Comparison of ENCODE assay signal across 21 mouse cellular contexts in genomic region chr2:153724871-153725270, GRCm38 (mm10). TPM values are rescaled to one million over a fixed set of nuclear protein-coding genes. Genes with fewer than 3 reads are reported as not detected.
"Had no signal": no experiment of that assay in that cellular context is flagged by ENCODE, and none has a peak within 500 bp of the region (broad histone marks: within the 10 kb centered on the region; RNA-seq: fewer than 3 reads in every experiment).

No protein-coding gene starts in this region.

- H3K36me3 ChIP-seq: kidney, embryonic 15.5 days; limb, embryonic 15.5 days; lung, embryonic 15.5 days; midbrain, embryonic 10.5 days; neural tube, embryonic 15.5 days; stomach, embryonic 15.5 days had no signal

- H3K4me3 ChIP-seq: kidney, embryonic 15.5 days; limb, embryonic 15.5 days; lung, embryonic 15.5 days; midbrain, embryonic 10.5 days; myocyte; neural tube, embryonic 15.5 days; stomach, embryonic 15.5 days had no signal

- H3K27ac ChIP-seq: kidney, embryonic 15.5 days; limb, embryonic 15.5 days; lung, embryonic 15.5 days; midbrain, embryonic 10.5 days; neural tube, embryonic 15.5 days; stomach, embryonic 15.5 days had no signal

- DNase-seq: kidney, adult 2 months; kidney, postnatal 14 days; layer of hippocampus, postnatal 36 days; lung, postnatal 14 days; midbrain, embryonic 14.5 days; right cerebral cortex, postnatal 14 days; thymus, adult 18-20 months; thymus, postnatal 14 days had no signal

- H3K4me2 ChIP-seq: kidney, embryonic 15.5 days; limb, embryonic 15.5 days; lung, embryonic 15.5 days; neural tube, embryonic 15.5 days; stomach, embryonic 15.5 days had no signal

- ATAC-seq: intestine, embryonic 16.5 days had no signal

- H3K4me1 ChIP-seq: kidney, embryonic 15.5 days; limb, embryonic 15.5 days; lung, embryonic 15.5 days; midbrain, embryonic 10.5 days; neural tube, embryonic 15.5 days; stomach, embryonic 15.5 days had no signal

- H3K9me3 ChIP-seq: kidney, embryonic 15.5 days; limb, embryonic 15.5 days; lung, embryonic 15.5 days; midbrain, embryonic 10.5 days; neural tube, embryonic 15.5 days; stomach, embryonic 15.5 days had no signal

- H3K9ac ChIP-seq: kidney, embryonic 15.5 days; limb, embryonic 15.5 days; lung, embryonic 15.5 days; neural tube, embryonic 15.5 days; stomach, embryonic 15.5 days had no signal

- H3K27me3 ChIP-seq: kidney, embryonic 15.5 days; limb, embryonic 15.5 days; lung, embryonic 15.5 days; neural tube, embryonic 15.5 days; stomach, embryonic 15.5 days had no signal

RNA-seq across cellular contexts. Expression of gene Dnmt3c, which starts 28.4 kb away (rescaled TPM):
- total RNA-seq: layer of hippocampus, postnatal 36 days; left cerebral cortex, adult 8-10 months; left cerebral cortex, postnatal 25 days had no signal
- polyA plus RNA-seq: intestine, embryonic 16.5 days; kidney, adult 2 months; kidney, embryonic 15.5 days; large intestine, adult 2 months; limb, embryonic 11.5 days; lung, embryonic 15.5 days; myocyte; neural tube, embryonic 11.5 days had no signal

RNA-seq across cellular contexts. Expression of gene Efcab8, which starts 54.9 kb away (rescaled TPM):
- polyA plus RNA-seq: intestine, embryonic 16.5 days; kidney, embryonic 15.5 days; limb, embryonic 11.5 days; limb, embryonic 15.5 days; lung, embryonic 15.5 days; midbrain, embryonic 10.5 days; midbrain, embryonic 14.5 days; neural tube, embryonic 11.5 days; neural tube, embryonic 15.5 days had no signal
